Mouse (Mus musculus): Measurements from ENCODE around the gene Ccdc153. TPM values are rescaled to one million over a fixed set of nuclear protein-coding genes. Genes with fewer than 3 reads are reported as not detected.

The Ccdc153 gene
- polyA plus RNA-seq, 1 experiment, result 13.0 TPM

DNA sequence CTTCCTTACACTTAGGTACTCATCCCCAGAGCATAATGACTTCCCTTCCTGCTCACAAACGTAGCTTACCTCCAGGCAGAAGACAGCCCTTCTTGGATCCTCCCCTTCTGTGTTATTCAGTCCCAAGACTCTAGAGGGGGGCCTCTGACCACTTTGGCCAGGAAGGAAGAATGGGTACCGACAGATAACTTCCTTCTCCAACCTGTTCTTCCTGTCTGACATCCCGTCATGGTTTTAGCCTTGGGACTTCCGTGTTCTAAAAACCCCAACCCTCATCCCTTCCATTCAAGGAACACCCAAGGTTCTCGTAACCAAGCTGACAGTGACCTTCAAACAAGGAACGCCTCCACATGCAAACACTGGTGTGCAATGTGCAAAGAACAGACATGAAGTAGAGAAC, 28.0 kb downstream of the Ccdc153 start, which contains the start of gene Nlrx1:
TSS of gene Nlrx1 (minus strand) at position 168 of the 400 bp plus-strand sequence.
- Histone ChIP-seq H3K4me3 (ENCODE audit: control insufficient read depth, insufficient read depth, low read length) (peak within 1 kb of the TSS; percentile 65), H3K27me3 (ENCODE audit: control insufficient read depth, insufficient read depth, low read length) (no peaks in the 10 kb centered on the region), H3K27ac (ENCODE audit: control insufficient read depth, insufficient read depth, low read length) (peak within 1 kb of the TSS; percentile 4; the same call in 1 of the 2 replicates), H3K4me1 (replicated peaks; ENCODE audit: control insufficient read depth, insufficient read depth, low read length) (peaks cover 15% of the 10 kb centered on the region), H3K36me3 (ENCODE audit: control insufficient read depth, insufficient read depth, low read length) (no peaks in the 10 kb centered on the region)
- DNase-seq, result no peak
- TF ChIP-seq CTCF (IDR thresholded peaks at IDR 0.05; ENCODE audit: borderline replicate concordance, control insufficient read depth, extremely low read depth, insufficient read depth, low read length, poor library complexity) (no peak), POLR2A (IDR thresholded peaks at IDR 0.05; ENCODE audit: control insufficient read depth, extremely low read depth, insufficient read depth, low read length, poor library complexity) (no peak)
- WGBS, result 31% methylated on average over 6 of the region's 6 CpGs

DNA sequence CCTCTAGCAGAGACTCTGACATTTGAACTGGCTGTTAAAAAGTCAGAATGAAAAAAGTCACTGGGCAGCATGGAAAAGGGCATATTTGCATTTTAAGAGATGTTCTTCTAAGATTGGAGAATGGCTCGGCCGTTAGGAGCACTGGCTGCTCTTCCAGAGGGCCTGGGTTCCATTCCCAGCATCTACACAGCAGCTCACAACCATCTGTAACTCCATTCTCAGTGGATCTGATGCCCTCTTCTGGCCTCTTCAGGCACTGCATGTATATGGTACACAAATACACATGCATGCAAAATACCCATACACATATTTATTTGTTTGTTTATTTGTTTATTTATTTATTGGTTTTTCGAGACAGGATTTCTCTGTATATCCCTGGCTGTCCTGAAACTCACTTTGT, 28.6 kb downstream of the Ccdc153 start:
- Histone ChIP-seq H3K27me3 (ENCODE audit: control insufficient read depth, insufficient read depth, low read length) (no peaks in the 10 kb centered on the region), H3K4me3 (ENCODE audit: control insufficient read depth, insufficient read depth, low read length) (no peak overlapping the region), H3K4me1 (replicated peaks; ENCODE audit: control insufficient read depth, insufficient read depth, low read length) (peaks cover 15% of the 10 kb centered on the region), H3K27ac (ENCODE audit: control insufficient read depth, insufficient read depth, low read length) (no peak overlapping the region), H3K36me3 (ENCODE audit: control insufficient read depth, insufficient read depth, low read length) (no peaks in the 10 kb centered on the region)
- WGBS, result 86% methylated on average over 3 of the region's 3 CpGs
- TF ChIP-seq POLR2A (IDR thresholded peaks at IDR 0.05; ENCODE audit: control insufficient read depth, extremely low read depth, insufficient read depth, low read length, poor library complexity) (no peak), CTCF (IDR thresholded peaks at IDR 0.05; ENCODE audit: borderline replicate concordance, control insufficient read depth, extremely low read depth, insufficient read depth, low read length, poor library complexity) (peak; percentile 63; the same call in 1 of the 2 replicates)
- peak; percentile 65 for DNase-seq

DNA sequence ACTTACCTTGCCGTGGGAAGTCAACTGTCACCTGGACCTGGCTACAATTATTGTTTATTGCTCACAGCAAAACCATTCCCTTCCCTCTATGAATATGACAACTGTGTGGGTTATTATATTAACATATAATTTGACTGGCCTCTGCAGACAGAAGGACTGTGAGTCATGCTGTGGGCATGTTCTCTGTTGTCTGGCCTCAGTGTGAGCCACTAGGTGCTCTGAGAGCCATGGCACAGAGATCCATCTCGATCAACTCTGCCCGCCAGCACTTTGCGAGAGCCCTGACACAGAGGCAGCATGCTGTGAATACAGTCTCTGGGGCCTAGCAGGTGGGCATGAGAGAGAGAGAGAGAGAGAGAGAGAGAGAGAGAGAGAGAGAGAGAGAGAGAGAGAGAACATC, 29.5 kb downstream of the Ccdc153 start:
- no peak overlapping the region for H3K27ac ChIP-seq (ENCODE audit: control insufficient read depth, insufficient read depth, low read length)
- no peaks in the 10 kb centered on the region for H3K27me3 ChIP-seq (ENCODE audit: control insufficient read depth, insufficient read depth, low read length)
- TF ChIP-seq CTCF (IDR thresholded peaks at IDR 0.05; ENCODE audit: borderline replicate concordance, control insufficient read depth, extremely low read depth, insufficient read depth, low read length, poor library complexity), result no peak
- no peaks in the 10 kb centered on the region for H3K36me3 ChIP-seq (ENCODE audit: control insufficient read depth, insufficient read depth, low read length)
- 93% methylated on average over 4 of the region's 4 CpGs for whole genome bisulfite sequencing
- peaks cover 15% of the 10 kb centered on the region for H3K4me1 ChIP-seq (replicated peaks; ENCODE audit: control insufficient read depth, insufficient read depth, low read length)
- no peak for DNase-seq
- no peak overlapping the region for H3K4me3 ChIP-seq (ENCODE audit: control insufficient read depth, insufficient read depth, low read length)

DNA sequence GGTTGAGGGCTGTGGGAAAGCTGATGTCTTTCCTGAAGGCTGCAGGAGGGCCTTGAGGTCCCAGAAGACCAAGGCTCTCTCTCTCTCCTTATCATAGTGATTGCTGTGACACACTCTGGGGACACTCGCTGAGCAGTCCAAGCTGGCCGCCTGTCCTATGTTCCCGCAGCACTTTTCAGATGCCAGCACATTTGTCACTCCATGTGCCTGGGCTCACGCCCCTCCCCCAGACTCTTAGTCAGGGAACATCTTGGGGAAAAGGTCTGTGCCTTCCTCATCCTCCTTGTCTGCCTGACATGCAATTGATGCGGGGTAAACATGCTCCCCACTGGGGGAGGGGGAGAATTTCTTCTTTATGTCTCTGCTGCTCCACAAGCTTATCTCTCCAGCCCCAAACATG, 42.7 kb downstream of the Ccdc153 start:
- DNase-seq, result no peak
- Histone ChIP-seq H3K4me3 (ENCODE audit: control insufficient read depth, insufficient read depth, low read length) (no peak overlapping the region), H3K4me1 (replicated peaks; ENCODE audit: control insufficient read depth, insufficient read depth, low read length) (peaks cover 13% of the 10 kb centered on the region), H3K27me3 (ENCODE audit: control insufficient read depth, insufficient read depth, low read length) (peaks cover 18% of the 10 kb centered on the region), H3K27ac (ENCODE audit: control insufficient read depth, insufficient read depth, low read length) (no peak overlapping the region), H3K36me3 (ENCODE audit: control insufficient read depth, insufficient read depth, low read length) (no peaks in the 10 kb centered on the region)
- 92% methylated on average over 5 of the region's 5 CpGs for WGBS
- no peak for TF ChIP-seq CTCF (IDR thresholded peaks at IDR 0.05; ENCODE audit: borderline replicate concordance, control insufficient read depth, extremely low read depth, insufficient read depth, low read length, poor library complexity)
- TF ChIP-seq POLR2A (IDR thresholded peaks at IDR 0.05; ENCODE audit: control insufficient read depth, extremely low read depth, insufficient read depth, low read length, poor library complexity), result no peak

DNA sequence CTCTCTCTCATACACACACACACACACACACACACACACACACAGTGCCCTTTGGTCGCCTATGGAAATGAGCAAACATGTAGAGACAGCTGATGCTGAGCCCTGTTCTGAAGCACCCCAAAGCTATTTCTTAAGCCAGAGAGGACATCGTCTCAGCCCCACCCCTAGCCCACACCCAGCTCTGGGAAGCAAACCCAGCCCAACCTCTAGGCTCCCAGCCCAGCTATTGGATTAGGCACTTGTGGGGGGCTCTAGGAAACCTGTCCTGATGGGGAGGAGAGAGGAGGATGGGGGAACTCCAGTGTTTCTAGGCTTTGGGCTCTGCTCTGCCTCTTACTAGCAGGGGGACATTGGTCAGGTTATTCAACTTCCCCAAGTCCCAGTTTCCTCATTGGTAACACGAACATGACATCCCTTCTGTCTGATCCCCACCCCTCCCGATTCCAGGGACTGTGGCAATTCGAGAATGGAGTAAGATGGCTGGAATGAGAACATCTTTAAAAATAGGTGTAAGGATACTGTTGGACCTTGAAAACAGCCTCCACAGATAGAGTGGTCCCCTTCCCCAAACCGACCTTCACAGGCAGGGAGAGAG, 45.9 kb downstream of the Ccdc153 start:
- no peak overlapping the region for H3K4me3 ChIP-seq (ENCODE audit: control insufficient read depth, insufficient read depth, low read length)
- H3K27ac ChIP-seq (ENCODE audit: control insufficient read depth, insufficient read depth, low read length), result no peak overlapping the region
- 18% methylated on average over 6 of the region's 6 CpGs for WGBS
- no peak for DNase-seq
- peaks cover 5% of the 10 kb centered on the region for H3K36me3 ChIP-seq (ENCODE audit: control insufficient read depth, insufficient read depth, low read length)
- TF ChIP-seq POLR2A (IDR thresholded peaks at IDR 0.05; ENCODE audit: control insufficient read depth, extremely low read depth, insufficient read depth, low read length, poor library complexity) (no peak), CTCF (IDR thresholded peaks at IDR 0.05; ENCODE audit: borderline replicate concordance, control insufficient read depth, extremely low read depth, insufficient read depth, low read length, poor library complexity) (no peak)
- H3K4me1 ChIP-seq (replicated peaks; ENCODE audit: control insufficient read depth, insufficient read depth, low read length), result peaks cover 15% of the 10 kb centered on the region
- H3K27me3 ChIP-seq (ENCODE audit: control insufficient read depth, insufficient read depth, low read length), result peaks cover 20% of the 10 kb centered on the region

DNA sequence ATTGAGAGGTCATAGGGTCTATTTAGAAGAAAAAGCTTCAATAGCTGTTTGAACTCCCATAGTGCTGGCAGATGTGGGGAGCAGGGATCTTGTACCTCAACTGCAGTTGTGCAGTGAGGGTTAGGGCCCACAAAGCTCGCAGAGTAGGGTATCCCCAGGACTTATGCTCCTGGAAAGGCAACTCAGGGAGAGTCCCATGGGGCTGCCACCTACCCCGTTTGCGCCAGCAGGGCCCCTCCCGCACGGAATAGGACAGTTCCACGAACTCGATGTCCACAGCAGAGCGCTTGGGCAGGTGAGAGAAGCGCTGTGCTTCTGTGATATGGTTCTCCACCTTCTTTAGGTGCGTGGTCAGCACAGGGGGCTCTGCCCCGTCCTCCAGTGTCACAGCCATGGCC, 46.5 kb downstream of the Ccdc153 start:
- H3K4me3 ChIP-seq (ENCODE audit: control insufficient read depth, insufficient read depth, low read length), result 0 out of 2 replicates have a peak overlapping the region, but pooled peaks have one; percentile 9
- H3K36me3 ChIP-seq (ENCODE audit: control insufficient read depth, insufficient read depth, low read length), result peaks cover 11% of the 10 kb centered on the region
- H3K4me1 ChIP-seq (replicated peaks; ENCODE audit: control insufficient read depth, insufficient read depth, low read length), result peaks cover 15% of the 10 kb centered on the region
- peaks cover 20% of the 10 kb centered on the region for H3K27me3 ChIP-seq (ENCODE audit: control insufficient read depth, insufficient read depth, low read length)
- TF ChIP-seq POLR2A (IDR thresholded peaks at IDR 0.05; ENCODE audit: control insufficient read depth, extremely low read depth, insufficient read depth, low read length, poor library complexity), result no peak
- no peak for TF ChIP-seq CTCF (IDR thresholded peaks at IDR 0.05; ENCODE audit: borderline replicate concordance, control insufficient read depth, extremely low read depth, insufficient read depth, low read length, poor library complexity)
- 17% methylated on average over 11 of the region's 11 CpGs for WGBS
- DNase-seq, result no peak
- no peak overlapping the region for H3K27ac ChIP-seq (ENCODE audit: control insufficient read depth, insufficient read depth, low read length)
